Mouse (Mus musculus) urinary bladder, postnatal 36 days (tissue): ENCODE measurements at regions not wholly inside any gene's neighbourhood (a gene's known extent, or its start where the extent isn't known, plus 50 kb on each side); places are given as distances from the start of the nearest gene placed in this dataset.

ENCODE experiments used
- DNase-seq, 2 experiments: peaks; one replicate each; pipeline ENCODE4 v3.0.0; 2022; ENCODE audit warnings: low spot score in 2 of 2, mixed read lengths in 1 of 2

DNA sequence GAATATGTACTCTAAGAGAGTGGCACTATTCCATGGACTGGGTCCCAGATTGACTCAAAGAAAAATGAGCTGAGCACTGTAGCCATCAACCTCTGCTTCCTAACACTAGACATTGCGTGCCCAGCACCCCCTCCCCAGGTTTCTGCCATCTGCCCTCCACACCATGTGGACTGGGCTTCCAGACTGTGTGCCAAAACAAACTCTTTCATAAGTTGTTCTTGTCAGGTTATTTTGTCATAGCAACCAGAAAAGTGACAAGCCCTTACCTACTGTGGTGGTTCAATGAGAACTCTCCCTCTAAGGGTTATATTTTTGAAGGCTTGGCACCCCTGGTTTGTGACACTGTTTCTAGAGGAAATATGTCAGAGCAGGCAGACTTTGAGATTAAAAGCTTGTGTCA lies 234.3 kb upstream of the Rnaseh2b start:
- no peak for DNase-seq

DNA sequence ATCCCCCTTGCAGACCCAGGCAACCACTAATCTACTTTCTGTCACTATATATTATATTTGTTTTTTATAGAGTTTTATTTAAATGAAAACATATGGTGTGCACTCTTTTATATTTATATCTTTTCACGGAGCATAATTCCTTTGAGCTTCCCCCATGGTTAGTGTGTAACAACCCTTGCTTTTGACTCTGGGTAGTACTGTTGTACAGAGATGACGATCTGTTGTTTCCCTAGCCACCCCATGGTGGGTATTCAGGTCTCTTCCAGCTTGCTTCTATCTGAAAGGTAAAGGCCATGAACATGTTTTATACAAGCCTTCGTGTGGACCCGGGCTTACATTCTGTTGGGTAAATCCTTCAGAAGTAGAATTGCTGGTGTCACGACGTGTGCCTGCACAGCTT lies 221.2 kb upstream of the Rnaseh2b start:
- DNase-seq, result no peak

DNA sequence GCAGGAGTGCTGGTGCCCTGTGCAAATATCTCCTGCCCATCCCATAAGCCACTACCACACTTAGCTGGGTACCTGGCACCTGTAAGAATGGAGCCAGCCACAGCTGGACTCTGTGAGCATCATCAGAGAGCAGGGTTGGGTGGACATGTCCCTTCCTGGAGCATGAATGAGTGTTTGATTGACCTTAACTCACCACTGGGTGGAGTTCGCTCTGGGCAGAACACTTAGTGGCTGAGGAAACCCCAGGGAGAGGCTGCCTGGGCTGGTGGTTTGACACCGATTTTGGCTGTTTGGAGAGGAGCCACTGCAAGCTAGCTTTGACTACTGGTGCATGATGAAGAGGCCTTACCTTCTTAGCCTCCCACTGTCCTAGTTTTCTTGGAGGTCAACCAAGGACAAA lies 208.3 kb upstream of the Rnaseh2b start:
- DNase-seq, result no peak

DNA sequence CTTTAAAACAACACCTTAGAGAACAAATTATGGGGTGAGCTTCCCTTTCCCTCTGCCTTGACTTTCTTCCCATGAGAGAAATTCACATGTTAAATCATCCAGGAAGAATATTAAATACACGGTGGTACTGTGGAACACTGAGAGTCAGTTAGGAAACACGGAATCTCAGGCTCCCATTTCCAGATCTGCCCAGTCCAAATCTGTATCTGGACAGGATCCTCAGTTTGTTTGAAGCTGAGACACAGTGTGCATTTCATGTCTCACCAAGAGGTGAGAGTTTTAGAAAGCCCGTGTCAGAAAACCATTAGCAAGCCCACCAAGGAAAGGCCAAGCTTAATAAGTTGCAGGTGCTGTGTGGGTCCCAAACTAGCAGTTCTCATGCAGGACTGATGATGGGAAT lies 204.2 kb upstream of the Rnaseh2b start:
- DNase-seq, result no peak

DNA sequence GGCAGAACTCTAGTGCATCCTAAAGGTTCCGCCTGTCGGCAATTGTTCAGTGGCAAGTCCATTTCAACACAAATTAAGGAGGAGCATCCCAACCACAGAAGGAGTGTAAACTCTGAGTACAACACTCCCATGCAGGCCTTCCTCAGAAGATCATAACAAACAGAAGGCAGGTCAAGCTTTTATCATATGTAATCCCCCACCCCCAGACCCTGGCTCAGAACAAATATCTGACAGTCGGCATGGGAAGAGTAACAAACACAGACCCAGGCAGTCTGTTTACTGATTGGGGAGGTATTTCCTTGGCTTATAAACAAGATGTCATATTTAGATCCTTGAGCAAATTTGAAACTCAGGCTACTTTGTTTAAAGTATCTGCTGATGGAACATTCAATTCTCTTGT lies 174.9 kb upstream of the Rnaseh2b start:
- no peak for DNase-seq

DNA sequence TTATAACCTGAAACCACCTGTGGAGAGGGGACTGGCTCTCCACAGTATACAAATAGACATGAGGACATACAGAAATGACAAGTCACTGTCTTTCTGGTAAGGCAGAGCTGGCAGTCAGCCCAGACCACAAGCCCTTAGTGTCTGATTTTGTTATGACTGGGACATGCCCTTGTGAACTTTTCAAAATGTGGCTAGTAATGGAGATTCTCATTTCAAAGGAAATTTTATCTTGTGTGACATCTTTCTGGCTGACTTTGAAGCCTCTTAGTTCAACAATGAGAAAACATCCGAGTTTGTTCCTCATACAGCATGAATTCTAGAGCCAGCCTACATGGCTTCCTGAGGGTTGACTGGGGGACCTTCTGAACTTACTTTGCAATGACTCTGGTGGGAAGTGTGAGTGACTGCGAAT lies 173.8 kb upstream of the Rnaseh2b start:
- DNase-seq, result no peak

DNA sequence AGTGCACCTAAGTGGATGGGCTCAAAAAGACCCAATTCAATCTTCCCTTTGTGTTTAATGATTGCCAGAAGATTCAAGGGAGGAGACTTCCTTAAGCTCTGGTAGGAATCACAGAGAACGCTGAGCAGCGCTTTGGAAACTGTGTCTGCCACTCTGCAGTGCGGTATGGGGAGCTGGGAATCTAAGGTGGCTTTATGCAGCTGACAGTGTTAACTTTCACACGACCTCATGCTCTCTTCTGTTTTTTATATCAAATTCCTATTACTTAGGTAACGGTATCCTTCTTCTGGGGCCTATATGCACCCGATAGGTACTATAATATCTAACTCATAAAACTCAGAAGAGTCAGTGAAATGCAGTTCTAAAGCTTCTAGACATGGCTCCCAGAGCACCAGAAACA lies 163.5 kb upstream of the Rnaseh2b start:
- DNase-seq, result no peak

DNA sequence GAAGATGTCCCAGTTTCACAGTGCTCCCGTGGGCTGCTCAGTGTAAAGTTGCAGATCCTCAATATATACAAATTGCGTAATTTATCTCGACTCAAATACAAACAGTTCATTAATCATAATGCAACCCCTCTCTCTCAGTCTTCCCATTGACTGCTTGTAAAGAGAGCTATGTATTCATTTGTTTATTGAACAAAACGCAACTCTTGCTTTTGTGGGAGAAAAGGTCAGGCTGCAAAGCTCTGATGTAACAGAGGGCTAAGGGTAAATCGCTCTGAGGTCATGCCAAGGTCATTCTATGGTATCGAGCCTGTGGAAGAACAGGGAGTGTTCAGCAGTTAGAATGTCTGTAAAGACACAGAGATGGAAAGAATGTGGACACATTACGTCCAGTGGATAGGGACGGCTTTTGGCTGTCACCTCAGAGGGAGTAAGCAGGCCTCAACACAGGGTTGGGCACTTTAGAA lies 160.0 kb upstream of the Rnaseh2b start:
- DNase-seq, result no peak

DNA sequence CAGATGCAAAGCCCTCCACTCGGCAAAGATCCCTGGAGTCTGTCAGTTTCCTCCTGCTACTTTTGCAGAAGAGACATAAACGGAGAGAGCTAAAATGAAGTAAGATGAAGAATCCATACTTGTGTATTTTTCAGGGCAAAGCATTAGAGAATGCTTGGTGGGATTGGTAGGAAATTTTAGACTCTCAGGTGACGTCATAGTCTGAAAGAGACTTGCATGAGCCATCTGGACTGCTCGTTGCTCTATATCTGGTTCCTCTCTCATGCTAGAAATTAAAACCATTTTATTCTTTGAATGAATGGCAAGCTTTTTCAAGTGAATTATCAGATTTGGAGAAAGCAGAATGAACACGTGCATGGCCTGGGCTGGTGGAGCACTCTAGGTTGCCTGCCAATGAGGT lies 154.4 kb upstream of the Rnaseh2b start:
- no peak for DNase-seq

DNA sequence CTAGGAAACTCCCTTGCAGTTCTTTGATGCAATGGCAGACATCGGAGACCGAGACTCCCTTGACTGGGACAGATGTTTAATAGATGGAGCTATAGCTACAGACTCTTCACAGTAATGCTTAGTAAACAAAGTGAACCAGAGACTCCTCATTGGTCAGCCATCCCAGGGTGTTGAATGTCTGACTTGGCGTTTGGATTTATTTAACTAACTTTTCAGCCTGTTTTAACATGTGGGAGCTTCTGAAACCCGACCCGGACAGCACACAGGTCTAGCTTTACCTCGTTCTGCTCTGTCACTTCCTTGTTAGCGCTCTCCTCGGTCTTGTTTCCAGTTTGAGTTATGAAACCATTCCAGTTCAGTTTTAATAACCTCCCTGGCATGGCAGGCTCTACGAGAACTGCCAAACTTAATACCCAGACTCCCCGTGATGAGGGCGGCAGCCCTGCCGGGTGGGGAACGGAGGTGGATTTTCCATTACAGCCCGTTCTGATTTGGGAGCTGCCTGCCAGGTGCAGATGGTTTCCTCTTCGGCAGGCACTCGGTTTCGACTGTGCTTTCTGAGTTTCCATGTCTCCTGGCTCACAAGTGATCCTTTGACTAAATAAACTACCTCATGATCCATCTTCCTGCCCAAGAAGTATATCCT lies 147.9 kb upstream of the Rnaseh2b start:
- DNase-seq, result peak; percentile 1 to 18

DNA sequence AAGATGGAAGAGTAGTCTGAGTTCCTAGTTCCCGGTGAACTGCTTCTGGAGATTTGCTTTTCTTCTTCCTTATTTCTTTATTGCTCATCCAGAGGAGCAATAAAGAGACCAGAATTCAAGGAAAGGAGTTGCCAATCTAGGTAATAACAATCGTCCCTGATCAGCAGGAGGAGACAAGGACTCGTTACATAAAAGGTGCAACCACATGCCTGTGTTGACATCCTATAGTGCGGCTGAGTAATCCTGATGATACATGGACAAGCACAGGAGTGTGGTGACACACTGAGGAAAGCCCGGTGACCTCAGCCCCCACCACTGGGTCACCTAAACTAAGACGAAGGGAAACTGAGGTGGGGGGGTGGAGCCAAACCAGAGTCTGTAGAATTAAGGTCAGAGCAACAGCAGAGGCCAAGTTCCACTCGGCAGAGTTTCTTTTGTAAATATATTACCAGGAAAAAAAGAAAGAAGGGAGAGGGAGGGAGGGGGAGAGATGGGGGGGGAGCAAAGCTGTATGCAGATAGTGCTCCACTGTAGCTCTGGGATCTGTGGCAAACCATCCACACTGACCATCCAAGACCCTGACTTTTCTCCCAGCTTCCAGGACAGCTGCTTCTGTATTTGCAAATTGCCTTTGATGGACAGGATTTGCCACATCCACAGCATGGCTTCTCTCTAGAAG lies 135.2 kb upstream of the Rnaseh2b start:
- no peak for DNase-seq

DNA sequence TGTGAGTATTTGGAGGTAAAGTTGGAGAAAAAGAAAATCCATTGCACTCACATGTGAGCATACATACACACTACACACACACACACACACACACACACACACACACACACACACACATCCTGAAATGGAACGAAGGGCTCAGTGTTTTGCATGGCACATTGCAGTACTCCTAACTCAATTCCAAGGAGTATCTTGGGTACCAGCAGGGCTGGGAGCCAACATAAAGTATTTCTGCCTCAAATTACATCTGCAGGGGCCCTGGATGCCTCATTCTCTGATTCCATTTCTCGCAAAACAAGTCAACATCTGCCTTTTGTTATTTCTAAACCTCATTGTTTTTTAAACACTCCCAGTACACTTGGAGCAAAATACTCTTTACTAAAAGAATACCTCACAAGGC lies 132.7 kb upstream of the Rnaseh2b start:
- no peak for DNase-seq

DNA sequence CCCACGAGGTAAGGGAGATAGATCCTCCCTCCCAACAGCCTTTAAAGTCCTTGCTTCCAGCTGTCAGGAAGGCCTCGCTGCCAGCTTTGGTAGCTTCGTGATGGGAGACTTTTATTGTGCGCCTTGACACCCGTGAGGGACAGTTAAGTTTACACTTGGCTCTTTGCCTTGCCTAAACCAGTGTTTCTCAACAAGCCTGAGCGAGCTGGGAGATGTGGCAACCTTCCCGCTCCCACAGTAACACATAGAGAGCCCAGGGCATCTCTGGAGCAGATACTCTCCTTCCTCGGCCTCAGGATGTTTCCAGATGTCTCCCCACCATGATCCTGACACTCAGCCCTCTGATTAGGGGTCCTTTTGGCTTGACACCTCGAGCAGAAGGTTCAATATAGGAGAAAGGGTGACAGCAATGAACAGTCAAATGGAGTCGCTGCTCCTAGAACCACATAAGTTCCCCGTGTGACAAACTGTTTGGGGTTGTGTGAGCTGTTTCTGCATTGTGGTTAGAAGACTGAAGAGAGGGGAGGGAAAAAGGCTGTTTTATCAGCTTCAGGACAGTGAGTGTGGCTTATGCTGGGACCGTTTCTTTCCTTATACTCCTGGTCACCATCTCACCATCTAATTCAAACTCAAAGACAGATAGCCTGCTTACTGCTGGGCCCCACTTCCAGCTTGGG lies 129.1 kb upstream of the Rnaseh2b start:
- peak in 1 of 2 experiments; percentile 40 for DNase-seq

DNA sequence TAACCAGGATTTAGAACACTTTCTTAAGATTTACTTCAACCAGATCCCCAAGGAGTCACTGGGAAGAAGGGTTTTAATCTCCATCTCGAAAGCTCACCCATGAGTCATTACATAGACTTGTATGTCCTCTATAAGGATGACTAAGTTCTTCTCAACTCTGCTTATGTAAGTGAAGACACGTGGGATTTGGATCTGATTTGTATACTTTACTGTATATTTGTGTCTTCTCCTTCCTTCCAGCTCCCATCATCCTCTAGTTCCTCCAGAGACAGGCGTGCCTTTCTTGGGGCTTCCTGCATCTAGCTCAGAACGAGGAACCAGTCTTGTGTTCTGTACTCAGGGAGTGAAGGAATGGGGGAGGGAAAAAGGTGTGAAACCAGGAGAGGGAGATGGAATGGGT lies 127.5 kb upstream of the Rnaseh2b start:
- no peak for DNase-seq

DNA sequence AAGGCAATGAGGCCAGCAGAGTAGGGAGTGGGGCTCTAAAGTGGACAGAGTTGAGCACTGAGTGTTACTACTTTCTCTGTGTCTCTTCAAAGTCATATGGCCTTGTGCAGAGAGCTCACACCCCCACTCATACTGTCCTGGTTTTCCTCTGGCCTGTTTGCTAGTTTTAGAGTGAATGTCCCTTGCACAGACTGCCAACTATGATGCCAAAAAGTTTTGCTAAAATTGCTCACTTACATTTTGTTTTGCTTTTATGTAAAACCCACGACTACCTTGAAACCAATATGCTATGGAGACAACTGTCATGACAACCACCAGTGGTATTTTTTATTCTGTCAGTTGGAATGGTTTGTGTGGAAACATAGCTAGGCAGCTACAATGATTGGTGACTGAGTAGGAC lies 126.4 kb upstream of the Rnaseh2b start:
- no peak for DNase-seq

DNA sequence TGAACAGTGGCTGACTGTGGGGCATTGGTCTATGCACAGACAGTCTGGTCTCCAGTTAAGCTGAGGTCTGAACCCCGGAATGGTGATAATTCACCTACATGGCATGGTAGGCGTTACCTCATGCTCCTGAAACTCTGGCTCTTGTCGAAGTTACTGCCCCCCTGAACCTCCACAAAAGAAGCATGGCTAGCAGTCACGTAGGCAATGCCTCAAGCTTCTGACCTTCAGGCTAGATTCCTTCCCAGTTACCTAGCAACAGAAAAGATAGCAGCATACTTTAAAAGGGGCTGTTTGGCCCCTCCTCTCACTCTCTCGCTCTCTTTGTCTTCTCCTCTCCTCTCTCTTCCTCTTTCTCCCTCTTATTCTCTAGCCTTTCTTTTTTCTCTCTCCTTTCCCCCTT lies 125.8 kb upstream of the Rnaseh2b start:
- no peak for DNase-seq

DNA sequence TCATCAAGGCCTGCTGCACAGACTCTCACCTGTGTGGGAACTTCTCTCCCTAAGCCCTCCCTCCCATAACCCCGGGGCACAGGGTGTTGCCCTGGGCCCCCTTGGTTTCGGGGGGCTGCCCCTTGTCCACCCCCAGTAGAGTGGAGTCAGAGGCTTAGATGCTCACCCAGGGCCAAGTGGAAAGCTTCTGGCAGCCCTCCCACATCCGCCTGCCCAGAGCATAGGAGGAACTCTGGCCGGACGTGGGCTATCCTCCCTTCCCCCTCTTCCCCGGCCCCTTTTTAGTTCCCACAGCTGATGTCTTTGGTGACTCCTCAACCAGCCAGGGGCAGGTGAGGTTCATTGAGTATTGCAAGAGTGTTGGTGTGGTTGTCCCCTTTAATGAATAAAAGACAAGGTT lies 125.3 kb upstream of the Rnaseh2b start:
- no peak for DNase-seq

DNA sequence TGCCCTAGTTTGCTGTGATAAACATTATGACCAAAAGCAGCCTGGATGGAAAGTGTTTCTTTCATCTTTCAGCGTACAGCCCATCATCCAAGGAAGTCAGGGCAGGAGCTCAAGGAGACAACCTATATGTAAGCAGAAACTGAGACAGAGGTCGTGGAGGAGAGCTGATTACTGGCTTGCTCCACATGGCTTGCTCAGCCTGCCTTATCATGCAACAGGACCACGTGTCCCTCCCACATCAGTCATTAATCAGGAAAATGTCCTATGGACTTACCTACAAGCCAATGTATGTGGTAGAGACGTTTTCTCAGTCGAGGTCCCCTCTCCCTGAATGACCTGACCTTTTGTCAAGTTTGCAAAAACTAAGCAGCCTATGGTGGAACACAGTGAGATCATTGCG lies 123.7 kb upstream of the Rnaseh2b start:
- DNase-seq, result no peak

DNA sequence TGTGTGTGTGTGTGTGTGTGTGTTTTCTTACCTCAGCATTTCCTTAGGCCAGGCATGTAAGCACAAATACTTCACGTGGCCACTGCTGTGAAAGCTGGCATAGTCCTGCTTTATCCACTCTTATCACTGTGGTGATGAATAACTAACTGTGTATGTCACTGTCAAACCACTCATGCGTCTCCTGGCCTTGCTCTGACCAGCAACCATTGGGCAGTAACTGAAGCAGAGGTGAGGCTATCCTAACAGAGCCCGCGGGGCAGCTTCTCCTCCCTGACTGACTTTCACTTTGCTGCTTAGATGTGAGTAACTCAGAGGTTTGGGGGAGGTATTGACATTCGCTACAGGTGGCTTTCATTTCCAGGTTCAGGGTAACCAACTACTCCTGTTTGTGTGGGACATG lies 122.0 kb upstream of the Rnaseh2b start:
- DNase-seq, result peak in 1 of 2 experiments; percentile 10

DNA sequence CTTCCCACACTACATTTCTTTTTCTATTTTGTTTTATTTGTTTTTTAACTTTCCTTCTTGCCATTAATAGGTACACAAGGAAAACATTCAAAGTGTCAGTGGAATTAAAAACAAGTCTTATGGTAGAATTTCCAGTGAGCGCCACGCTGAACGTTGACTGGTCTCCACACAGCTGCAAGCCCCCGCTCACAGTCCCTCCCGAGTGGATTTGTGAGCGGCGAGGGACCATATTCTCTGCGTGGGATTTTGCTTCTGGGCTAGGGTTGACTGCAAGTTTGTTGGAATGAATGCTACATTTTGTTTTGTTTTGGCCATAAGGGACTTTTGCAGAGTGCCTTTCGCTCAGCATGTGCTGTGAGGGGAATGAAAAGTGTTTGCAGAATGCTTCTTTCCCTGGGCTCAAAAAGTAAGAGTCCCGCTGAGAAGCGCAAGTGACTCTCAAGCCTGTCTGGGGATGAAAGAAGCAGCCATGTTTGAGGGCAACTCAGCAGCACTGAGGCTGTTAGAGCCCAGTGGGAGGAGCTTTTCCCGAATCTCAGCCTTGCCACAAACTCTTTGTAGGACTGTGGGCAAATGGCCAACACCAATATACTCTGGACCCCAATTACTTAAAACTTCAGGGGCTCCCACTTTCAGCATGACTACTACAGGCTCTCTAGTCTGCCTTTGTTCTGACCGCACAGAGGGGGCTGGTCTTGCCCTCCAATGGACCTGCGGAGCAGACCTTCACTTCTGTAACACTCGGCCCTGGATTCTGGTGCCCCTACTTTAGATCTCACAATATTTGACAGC lies 120.9 kb upstream of the Rnaseh2b start:
- DNase-seq, result no peak

DNA sequence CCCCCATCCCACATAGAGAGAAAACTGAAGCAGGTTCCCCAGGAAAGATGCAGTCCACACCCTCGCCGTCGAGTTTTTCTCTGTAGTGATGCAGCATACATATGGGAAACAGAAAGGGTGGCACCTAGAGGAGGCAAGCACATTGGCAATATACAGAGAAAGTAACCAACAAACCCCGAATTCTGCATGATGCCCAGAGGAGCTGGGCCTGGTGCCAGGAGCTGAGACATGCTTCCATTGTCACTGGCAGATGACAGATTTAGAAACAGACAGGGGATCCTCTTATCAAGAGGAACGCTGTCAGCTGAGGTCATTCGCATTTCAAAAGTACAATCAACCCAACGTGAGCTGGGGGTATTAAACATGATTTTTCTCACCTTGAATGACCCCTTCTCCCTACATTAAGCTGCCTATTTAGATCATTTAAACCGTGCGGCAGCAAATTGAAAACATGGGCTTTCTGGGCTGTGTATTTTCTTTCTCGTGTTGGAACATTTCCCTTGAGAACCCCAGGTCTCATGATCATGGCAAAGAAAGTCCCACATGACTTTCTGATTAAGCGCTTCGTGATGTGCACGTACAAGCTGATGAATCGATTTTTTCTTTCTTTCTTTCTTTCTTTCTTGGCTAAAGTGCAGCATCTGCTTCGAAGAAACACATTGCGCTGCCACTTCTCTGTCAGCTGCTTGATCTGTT lies 118.4 kb upstream of the Rnaseh2b start:
- DNase-seq, result no peak
